Comparison of ENCODE assay signal across 15 mouse cellular contexts in the genomic region with DNA sequence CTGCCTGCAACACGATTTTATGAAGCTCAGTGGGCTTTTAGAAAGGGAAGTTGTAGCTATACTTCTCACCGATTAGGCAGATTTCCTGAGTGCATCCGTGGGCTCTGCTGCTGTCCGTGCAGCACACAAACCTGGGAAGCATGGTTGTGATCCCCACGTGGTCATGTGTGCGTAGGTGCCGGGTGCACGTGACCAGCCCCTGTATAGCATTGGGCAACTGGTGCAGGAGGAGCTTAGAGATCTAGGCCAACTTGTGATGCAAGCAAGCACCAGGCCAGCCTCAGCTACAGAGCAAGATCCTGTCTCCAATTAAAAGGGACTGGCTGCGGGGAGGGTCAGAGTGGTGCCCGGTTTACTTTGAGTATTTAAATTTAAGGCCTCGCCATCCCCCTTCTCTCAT. TPM values are rescaled to one million over a fixed set of nuclear protein-coding genes. Genes with fewer than 3 reads are reported as not detected.
DNase-seq lines count a peak whose midpoint lies in the region; ATAC-seq and TF ChIP-seq lines count a peak whose summit lies in the region.
"Had no signal": no experiment of that assay in that cellular context is flagged by ENCODE, and none has a peak within 500 bp of the region (broad histone marks: within the 10 kb centered on the region; RNA-seq: fewer than 3 reads in every experiment).

No protein-coding gene starts in this region.

- no peaks in the 10 kb centered on the region for H3K27me3 ChIP-seq in intestine, postnatal 0 days (replicated peaks; ENCODE audit: control insufficient read depth, insufficient read depth, low read length)

- H3K9me3 ChIP-seq in intestine, postnatal 0 days (ENCODE audit: control insufficient read depth): no peaks in the 10 kb centered on the region
- H3K9me3 ChIP-seq: heart, embryonic 10.5 days had no signal

- TF ChIP-seq CTCF in intestine, postnatal 0 days (IDR thresholded peaks at IDR 0.05; ENCODE audit: low read depth): no peak

- DNase-seq in frontal cortex, postnatal 10 days (ENCODE audit: low spot score in 2 of 2): no peak
- peak; percentile 79 for DNase-seq in right cerebral cortex, adult 18-20 months
- no peak for DNase-seq in right cerebral cortex, postnatal 10 days (ENCODE audit: low spot score in 2 of 2)
- no peak for DNase-seq in gastrocnemius, postnatal 10 days
- no peak for DNase-seq in testis, postnatal 10 days (ENCODE audit: low spot score)
- DNase-seq: adrenal gland, postnatal 25 days; cerebellum, postnatal 14 days; lung, embryonic 14.5 days; right cerebral cortex, postnatal 4 days; thymus, postnatal 36 days had no signal

- peak overlapping the region; percentile 70 for H3K27ac ChIP-seq in intestine, postnatal 0 days (ENCODE audit: low read depth, low read length)
- H3K27ac ChIP-seq: heart, embryonic 10.5 days had no signal

- H3K4me3 ChIP-seq in intestine, postnatal 0 days (ENCODE audit: low read depth, low read length): no peak overlapping the region
- H3K4me3 ChIP-seq: heart, embryonic 10.5 days; myocyte had no signal

- ATAC-seq in frontal cortex, adult (ENCODE audit: low TSS enrichment): peak; percentile 51
- ATAC-seq in intestine, postnatal 0 days: no peak
- peak; percentile 76 for ATAC-seq in megakaryocyte-erythroid progenitor cell, adult 5-6 weeks (replicated peaks; ENCODE audit: low FRiP score, low TSS enrichment, poor library complexity, severe bottlenecking)

- H3K9ac ChIP-seq in intestine, postnatal 0 days (ENCODE audit: low read depth, low read length): no peak overlapping the region
- H3K9ac ChIP-seq: lung, embryonic 14.5 days had no signal

- no peak overlapping the region for H3K4me2 ChIP-seq in intestine, postnatal 0 days (replicated peaks; ENCODE audit: low read depth)
- H3K4me2 ChIP-seq: lung, embryonic 14.5 days had no signal

- no peaks in the 10 kb centered on the region for H3K36me3 ChIP-seq in intestine, postnatal 0 days (ENCODE audit: control insufficient read depth, insufficient read depth)
- H3K36me3 ChIP-seq: heart, embryonic 10.5 days had no signal

- peaks cover 9% of the 10 kb centered on the region; the same call in 1 of the 2 replicates for H3K4me1 ChIP-seq in intestine, postnatal 0 days (replicated peaks; ENCODE audit: control insufficient read depth, insufficient read depth, low read length)

- 61% methylated on average over 11 of the region's 11 CpGs for WGBS in intestine, postnatal 0 days

RNA-seq across cellular contexts. Expression of a gene that starts 18.5 kb away (rescaled TPM):
- 47.0 and 55.7 TPM in 2 replicates for polyA plus RNA-seq in intestine, postnatal 0 days (2015; fragmentation: Nextera tagmentation; extraction: Ambion mirVana)
- total RNA-seq in megakaryocyte-erythroid progenitor cell, adult 5-6 weeks (2014; fragmentation: Nextera tagmentation): 39.3 and 41.9 TPM in 2 replicates
- 58.8 and 64.9 TPM in 2 replicates for total RNA-seq in megakaryocyte-erythroid progenitor cell, adult 5-6 weeks (2017)
- 1 to 10 TPM; 1.9 to 2.0 TPM for total RNA-seq in gastrocnemius, postnatal 10 days (2021)

Comparison
In these comparisons a context has a peak if more than half of its experiments do, and no peak if none do; other contexts are left out.
1. RNA of a gene that starts 18.5 kb away (total RNA-seq): 39.3 to 64.9 TPM in megakaryocyte-erythroid progenitor cell, adult 5-6 weeks; 1.9 to 2.0 TPM in gastrocnemius, postnatal 10 days; every median in the first group is over 10 times any median in the second.